Mouse (Mus musculus) heart, adult 8-10 months (tissue): ENCODE results near the gene Cryab. TPM values are rescaled to one million over a fixed set of nuclear protein-coding genes. Genes with fewer than 3 reads are reported as not detected.
A peak's percentile ranks its signal among the peaks of the same experiment; 100 is the strongest.

Experiments
- DNase-seq: peaks from one replicate; pipeline ENCODE4 v3.0.0; 2022; ENCODE audit warnings: low spot score
- total RNA-seq, 4 experiments: library from RNA; stranded (reverse); gene quantifications; 2 replicates each; pipeline ENCODE4 v1.2.4; 2022

Cryab gene
- total RNA-seq: 1,000 to 10,000 TPM; 3,411 to 4,078 (median 3,658) TPM

DNA sequence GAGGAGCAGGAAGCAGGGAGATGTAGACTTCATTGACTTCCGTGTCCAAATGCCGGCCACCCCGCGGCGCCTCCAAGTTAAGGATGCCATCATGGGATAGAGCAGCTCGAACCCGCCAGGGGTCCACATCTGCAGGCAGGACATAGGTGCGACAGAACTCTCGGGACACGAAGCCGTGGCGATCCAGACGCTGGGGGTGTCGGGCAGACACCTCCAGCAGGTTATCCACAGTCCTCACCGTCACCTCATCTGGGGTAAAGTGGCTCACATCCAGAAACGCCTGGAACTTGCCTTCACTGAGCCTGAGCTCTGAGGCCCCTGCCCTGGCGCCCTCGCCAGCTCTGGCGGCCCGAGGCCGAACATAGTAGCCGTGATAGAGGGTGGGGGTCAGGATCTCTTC is at the start of gene Cryab:
TSS of gene Cryab (plus strand) at position 3 of the 400 bp plus-strand sequence.
- DNase-seq: no peak

GRCm38 (mm10) chr9:50704907-50705306 is 46.2 kb upstream of the Cryab start:
- DNase-seq: no peak

DNA sequence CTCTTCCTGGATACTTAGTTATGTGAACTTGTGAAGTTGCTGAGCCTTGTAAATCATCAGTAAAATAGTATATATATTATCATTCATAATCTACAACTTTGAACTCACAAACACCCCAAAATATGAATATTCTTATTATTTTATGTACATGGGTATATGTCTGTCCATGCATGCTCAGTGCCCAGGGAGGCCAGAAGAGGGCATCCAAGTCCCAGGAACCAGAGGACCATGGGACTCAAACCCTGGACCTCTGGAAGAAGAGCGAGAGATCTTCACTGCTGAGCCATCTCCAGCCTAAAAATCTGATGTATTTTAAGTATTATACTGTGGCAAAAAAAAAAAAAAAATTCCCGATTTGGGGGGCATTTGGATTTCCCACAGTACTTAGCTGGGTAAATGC is 42.0 kb upstream of the Cryab start:
- no peak for DNase-seq

DNA sequence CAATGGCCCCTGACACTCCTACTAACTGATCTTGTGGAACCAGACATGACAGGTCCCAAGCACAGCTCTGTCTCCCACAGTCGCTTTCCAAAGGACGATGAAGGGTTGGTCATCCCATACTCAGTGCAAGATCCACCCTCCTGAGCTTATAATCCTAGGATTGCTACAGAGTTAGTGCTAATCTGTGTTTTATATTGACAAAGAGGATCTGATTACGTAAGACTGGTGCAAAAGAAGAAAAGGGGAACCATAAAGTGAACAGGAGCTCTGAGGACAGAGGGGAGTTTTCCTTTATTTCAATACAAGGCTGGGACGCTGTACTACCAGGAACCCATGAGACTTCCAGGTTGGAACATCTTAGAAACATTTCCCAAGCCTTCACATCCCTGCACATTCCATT is 39.8 kb upstream of the Cryab start:
- no peak for DNase-seq

- no peak for DNase-seq
Observed at GRCm38 (mm10) chr9:50714188-50714587, 36.9 kb upstream of the Cryab start.

DNA sequence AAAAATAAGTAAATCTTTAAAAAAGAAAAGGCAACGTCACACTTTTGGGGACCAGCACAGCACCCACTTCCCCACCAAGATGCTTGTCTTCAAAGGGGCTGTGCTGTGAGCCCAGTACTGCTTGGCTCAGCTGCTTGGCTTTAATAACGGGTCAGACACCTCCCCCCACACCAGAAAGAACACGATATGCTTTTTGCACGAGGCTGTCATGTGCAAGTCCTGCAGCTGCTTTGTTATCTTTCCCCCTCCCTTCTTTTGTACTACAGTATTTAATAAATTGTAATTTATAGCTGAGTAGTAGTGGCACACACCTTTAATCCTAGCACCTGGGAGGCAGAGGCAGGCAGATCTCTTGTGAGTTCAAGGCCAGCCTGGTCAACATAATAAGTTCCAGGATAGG is 32.2 kb upstream of the Cryab start:
- no peak for DNase-seq

DNA sequence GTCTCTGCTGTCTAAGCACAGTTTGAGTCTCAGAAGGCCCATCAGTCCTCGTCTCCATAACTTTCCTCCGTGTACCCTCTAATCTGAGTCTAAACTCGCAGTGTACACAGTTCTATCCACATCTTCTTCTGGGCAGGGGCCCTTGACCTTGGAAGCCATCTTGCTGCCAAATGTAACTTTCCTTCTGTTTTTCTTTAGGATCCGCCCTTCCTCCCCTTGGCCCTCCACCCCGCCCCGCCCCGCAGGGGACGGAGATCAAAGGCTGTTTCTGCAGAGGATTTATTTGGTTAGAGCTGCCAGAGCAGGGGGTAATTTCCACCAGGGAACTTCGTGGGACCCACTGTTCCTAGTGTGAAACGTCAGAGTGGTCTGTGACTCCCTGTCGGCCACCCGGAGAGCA is 30.1 kb upstream of the Cryab start:
- no peak for DNase-seq

DNA sequence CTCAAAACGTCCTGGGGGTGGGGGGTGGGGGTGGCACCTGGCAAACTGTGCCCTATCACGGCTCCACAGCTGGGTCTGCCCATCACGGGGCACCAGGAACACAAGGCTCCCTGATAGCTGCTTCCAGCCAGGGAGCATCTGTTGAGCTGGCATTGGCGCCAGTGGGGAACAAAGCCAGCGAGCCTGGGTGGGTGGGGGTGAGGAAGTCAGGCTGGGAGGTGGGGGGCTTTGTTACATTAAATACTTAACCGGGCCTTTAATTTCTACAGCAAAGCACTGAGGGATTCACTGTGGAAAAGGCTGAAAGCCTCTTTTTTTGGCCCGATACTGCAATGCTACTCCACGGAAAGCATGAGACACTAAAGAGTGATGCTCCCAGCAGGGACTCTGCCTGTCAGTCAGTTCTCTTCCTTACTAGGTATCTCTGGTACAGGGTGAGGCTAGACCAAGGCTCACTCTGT is 28.6 kb upstream of the Cryab start:
- DNase-seq: no peak

DNA sequence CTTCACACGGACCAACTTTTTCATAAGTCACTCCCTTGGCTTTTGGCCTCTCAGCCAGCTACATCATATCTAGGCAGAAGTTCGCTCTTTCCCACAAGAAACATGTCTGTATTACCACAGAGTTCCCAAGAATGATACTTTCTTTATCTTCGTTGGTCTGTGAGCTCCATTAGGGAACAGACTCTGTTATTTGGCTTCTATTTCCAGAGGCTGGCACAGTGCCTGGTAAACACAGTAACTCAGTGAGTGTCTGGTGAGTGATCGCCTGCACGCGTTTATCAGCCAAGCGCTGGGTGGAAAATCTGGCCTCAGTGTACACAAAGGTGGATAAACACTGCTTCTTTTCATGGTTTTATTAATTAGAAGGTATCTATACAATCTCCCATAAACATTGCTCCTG is 27.7 kb upstream of the Cryab start:
- peak; percentile 81 for DNase-seq

DNA sequence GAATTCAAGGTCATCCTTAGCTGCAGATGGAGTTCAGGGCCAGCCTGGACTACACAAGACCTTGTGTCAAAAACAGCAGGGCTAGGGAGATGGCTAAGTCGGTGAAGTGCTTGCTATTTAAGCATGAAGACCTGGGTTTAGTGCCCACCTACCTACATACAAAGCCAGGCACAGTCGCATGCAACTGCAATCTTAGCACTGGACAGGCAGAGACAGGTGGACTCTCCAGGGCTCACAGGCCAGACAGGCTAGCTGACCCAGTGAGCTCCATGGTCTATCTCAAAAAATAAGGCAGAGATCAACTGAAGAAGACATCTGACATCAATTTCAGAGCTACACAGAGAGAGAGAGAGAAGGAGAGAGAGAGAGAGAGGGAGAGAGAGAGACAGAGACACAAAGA is 27.0 kb upstream of the Cryab start:
- no peak for DNase-seq

DNA sequence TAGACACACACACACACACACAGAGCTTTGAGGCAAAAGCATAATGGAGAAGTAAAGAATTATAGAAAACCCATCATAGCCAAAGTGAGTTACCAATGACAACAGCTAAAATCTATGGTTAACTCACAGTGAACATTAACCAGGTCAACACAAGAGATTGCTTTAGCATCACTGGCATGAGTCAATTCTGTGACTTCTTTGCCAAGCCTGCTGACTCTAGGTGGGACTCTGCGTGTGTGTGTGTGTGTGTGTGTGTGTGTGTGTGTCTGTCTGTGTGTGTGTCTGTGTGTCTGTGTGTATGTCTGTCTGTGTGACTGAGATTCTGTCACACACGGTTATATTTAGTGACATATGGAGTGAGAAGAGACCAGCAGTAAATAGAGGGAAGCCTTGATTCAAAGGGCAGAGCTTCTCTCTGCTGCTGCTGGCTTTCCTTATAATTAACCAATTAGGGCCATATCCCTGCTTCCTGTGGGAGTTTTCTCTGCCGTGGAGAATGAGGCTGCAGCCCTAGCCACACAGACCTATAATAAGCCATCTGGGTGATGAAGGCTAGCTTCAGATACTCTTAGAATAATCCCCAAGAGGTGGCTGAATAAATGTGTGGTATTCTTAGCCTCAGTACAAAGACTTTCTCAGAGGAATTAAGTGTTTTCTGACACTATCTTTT is 26.3 kb upstream of the Cryab start:
- no peak for DNase-seq

- DNase-seq: no peak
Observed at GRCm38 (mm10) chr9:50725921-50726590, 25.1 kb upstream of the Cryab start.

DNA sequence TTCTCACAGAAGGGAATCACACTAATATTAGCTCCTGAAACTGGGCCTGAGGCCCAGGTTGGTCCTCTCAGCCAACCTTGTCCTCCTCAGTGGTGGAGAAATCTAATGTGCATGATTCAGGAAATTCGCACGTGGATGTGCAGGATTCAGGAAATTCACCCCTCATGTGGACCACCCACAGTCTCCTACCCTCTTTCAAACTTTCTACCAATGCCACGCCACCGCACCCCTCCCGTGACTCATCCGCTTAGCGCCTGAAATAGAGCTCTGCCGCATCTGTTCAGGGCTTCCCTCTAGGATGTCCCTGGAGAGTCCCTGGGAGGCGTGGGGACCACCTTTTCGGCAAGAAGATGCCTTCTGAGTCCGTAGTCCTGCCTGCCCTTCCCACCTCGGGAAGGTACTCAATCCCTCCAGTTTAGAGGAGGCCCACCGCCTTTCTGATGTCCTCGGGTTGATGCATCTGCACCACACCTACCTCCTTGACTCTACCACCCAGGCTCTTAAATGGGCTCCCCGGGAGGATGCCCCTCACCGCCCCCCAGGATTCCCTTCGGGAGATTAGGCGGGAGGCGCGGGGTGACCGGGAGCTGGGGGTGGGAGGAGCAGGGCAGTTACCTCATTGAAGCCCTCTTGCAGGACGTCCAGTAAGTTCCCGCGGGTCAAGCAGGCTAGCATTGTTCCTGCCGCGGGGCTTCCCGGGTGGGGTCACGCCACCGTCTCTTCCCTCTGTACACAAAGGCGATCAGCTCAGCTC is 23.8 kb upstream of the Cryab start:
- DNase-seq: no peak

DNA sequence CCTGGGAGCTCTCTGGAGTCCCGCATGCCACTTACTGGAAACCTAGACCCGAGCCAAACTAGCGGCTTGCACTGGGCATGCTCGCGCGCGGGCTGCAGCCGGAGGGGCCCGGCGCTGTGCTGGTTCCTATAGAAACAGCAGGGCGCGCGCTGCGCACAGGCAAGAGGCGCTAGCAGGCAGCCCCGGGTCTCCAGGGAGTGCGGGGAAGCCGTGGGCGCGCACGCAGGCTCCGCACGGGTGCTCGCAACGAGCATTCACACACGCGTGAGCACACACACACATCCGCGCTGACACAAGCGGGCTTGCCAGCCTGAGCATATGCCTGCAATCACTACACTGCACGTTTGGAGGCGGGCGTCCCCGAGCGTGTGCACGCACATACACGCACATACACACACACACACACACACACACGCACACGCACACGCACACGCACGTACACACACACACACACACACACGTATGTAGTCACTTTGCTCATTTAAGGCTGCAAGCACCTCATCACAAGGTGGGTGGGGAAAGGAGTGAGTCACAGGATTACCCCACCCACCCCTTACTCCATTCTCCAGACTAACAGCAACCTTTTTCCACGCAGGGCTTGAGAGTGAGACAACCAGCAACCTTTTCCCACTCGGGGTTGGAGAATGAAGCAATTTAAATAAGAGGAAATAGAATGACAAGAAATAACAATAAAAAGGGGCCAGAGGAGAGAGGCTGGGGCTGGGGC is 23.0 kb upstream of the Cryab start:
- DNase-seq: no peak

GRCm38 (mm10) chr9:50729600-50729999 is 21.5 kb upstream of the Cryab start:
- DNase-seq: no peak

DNA sequence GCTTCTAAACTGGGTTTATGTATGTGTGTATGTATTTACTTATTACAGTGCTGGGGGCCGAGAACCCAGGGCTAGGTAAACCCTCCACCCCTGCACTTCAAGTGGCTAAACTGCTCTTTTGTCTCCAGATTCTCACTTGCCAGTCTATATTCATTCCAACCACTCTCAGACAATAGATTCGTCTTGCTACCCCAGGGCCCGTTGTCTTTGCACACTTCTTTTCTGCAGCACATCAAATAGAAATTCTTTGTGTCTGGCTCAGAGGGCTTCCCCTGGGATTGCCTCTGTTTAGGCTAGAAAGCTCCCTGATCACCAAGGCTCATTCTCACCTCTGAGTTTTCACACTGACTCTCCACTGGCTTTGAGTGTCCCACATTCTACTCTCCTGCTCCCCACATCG is 18.6 kb upstream of the Cryab start:
- no peak for DNase-seq

- DNase-seq: peak; percentile 50
Observed at GRCm38 (mm10) chr9:50734989-50735388, 16.1 kb upstream of the Cryab start.

GRCm38 (mm10) chr9:50738914-50739870 is 11.9 kb upstream of the Cryab start, which contains the start of gene Dixdc1:
Gene Dixdc1 (minus strand): TSS chr9:50739517.
- DNase-seq: peak; percentile 94

DNA sequence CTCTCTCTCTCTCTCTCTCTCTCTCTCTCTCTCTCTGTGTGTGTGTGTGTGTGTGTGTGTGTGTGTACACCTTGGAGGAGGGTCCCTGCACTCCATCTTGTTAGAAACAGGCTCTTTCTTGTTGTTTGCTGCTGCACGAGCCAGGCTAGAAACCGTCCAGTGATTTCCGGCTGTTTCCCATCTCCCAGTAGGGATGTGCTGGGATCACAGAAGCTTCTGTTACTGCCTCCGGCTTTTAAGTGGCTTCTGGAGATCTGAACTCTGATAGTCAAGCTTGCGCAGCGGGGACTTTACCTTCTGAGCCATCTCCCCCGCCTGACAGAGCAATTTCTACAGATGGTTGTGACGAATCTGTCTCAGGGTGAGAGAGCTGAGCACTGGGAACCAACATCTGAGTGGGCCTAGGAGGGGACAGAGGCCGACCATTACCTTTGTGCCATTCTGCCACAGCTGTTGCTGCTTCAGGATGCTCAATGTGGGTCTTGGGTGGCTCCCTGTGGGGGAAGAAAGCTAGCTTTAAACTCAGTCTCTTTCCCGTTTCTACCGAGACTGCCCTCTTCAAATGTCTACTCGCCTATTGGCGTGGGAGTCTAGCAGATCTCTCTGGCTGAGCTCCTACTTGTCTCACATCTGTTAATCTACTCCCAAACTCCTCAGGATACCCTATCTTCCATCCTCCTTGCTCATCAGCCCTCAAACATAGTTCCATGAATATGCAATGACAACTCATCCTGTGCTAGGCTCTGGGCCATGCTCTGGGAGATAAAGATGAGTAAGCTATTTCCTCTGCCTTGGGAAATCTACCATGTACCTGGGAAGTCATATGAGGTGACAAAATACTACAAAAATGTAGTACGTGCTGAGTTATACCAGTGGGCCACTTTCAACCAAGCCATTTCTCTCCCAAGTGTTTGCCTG is 10.0 kb upstream of the Cryab start:
- no peak for DNase-seq

GRCm38 (mm10) chr9:50742261-50742660 is 8.9 kb upstream of the Cryab start:
- DNase-seq: no peak
